Mouse (Mus musculus) forelimb bud, embryonic 11.5 days (tissue): ENCODE results near the gene Plek.

Experiments
- DNase-seq: peaks from one replicate; pipeline ENCODE4 v3.0.0-alpha.2; 2012; ENCODE audit warnings: low read depth, low spot score

Gene Plek

GRCm38 (mm10) chr11:17000353-17001334 is 51.5 kb downstream of the Plek start:
- DNase-seq = no peak

GRCm38 (mm10) chr11:16999933-17000332 is 52.2 kb downstream of the Plek start:
- no peak for DNase-seq

- no peak for DNase-seq
Observed at GRCm38 (mm10) chr11:16999387-16999786, 52.8 kb downstream of the Plek start.

GRCm38 (mm10) chr11:16997465-16997864 is 54.7 kb downstream of the Plek start:
- DNase-seq = no peak

DNA sequence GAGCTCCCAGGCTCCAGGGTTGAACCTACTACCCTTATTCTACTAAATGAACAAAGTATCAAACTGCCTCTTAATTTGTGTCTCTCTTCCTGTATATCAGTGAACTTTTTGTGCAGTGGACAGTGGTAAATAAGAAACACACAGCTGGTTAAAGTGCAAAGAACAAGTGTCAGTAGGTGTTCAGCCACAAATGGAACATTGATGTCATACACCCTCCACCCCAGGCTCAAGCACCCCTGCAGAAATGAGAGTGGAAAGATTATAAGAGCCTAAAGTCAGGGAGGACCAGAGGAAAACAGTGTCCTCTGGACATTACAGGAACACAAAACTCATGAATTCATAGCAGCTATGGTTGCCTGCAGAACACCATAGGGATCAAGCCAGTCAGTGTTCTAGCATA is 55.4 kb downstream of the Plek start:
- DNase-seq = no peak

- no peak for DNase-seq
Observed at GRCm38 (mm10) chr11:16992880-16993279, 59.3 kb downstream of the Plek start.

DNA sequence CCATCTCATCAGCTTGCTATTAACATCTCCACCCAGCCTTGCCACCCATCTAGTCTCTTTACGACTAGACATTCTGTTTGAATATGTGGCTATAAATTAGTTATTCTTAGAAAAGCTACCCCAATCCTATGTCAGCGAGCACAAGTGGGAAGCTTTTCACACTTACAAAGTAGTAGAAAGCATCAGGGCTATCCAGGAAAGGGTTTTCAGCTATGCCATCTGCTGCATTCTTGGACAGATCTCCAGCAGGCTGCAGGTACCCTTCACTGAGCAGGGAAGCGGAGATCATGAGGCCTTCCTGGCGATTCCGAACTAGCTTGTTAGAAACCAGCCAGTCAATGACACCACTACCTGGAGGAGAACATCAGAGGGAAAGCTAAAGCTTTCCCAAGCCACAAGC is 62.3 kb downstream of the Plek start:
- no peak for DNase-seq

DNA sequence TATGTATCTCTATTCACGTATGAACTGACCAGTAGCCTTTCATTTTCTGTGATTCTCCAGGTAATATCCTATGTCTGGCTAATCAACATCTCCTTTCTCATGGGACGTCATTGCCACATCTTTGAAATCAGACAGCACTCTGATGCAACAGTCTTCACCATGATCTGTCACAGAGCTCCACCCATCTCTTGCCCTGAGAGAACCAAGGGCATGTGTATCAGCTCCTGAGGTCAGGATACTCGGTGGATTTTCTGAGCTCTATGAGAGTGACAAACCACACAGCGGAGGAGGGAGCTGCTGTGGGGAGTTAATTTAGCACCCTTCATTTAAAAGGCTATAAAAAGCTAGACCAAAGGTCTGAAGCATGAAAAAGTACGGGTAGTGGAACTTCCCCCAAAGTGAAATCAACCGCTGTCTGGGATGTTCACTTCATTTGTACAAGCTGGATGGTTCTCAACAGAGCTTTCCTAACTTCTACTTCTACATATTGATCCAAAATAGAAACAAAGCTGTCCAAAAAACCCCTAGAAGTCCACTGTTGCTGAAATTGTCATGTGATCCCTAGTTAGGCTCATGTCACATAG is 64.3 kb downstream of the Plek start:
- DNase-seq = no peak

GRCm38 (mm10) chr11:16986550-16987187 is 65.5 kb downstream of the Plek start:
- DNase-seq = no peak

DNA sequence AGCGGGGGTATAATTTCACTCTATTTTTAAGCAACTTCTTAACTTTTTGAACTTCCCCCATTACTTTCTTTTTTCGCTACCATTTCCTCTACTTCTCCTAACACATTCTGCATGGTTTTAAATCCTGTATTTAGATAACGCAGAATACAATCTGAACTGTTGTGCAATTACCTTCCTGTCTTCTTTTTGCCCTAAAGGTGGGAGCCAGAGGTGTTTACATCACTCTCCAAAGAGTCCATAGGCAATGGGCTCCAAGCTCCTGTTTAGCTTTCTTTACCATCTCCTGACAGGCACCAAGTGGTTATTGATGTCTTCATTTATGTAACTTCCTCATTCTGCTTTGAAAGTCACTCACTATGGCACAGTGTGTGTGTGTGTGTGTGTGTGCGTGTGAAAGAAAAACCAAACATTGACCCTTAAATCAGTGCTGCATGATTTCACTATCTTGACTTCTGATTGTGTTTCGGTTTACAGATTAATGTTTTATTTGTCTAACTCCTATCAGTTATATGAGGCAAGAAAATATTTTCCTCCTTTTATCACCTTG is 73.9 kb downstream of the Plek start:
- no peak for DNase-seq

DNA sequence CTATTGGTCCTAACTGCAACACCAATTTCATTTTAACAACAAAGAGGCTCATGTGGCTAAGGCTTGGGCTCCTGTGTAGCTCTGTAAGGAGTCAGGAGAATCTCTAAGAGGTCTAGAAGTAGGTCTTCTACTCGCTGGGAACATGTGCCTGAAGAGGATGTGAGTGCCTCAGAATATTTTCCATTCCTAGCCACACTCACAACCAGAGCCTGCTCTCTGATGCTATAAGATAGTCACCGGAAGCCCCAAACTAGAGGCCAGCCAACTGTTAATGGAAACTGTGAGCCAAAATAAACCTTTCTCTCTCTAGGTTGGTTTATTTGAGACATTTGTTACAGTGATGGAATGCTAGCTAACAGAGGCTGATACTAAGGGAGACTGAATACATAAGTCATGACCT is 74.6 kb downstream of the Plek start:
- no peak for DNase-seq

GRCm38 (mm10) chr11:16976937-16977336 is 75.2 kb downstream of the Plek start:
- no peak for DNase-seq

- DNase-seq = no peak
Observed at GRCm38 (mm10) chr11:16973086-16973485, 79.1 kb downstream of the Plek start.

DNA sequence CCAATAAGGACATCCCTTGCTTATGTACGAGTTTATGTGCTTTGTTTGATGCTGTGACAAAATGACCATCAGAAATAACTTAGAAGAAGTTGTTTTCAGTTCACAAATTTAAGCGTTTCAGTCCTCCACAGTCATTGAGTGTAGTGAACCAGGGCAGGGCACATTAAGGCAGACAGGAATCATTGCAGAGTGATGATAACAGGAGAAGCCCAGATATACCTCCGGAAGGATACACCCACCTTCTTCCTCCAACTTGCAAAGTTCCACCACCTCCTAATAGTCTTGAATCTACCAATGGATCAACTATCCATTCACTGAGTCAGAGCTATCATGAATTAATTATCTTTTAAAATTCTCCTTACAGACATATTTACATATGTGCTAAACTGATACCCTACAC is 80.2 kb downstream of the Plek start:
- no peak for DNase-seq

- no peak for DNase-seq
Observed at GRCm38 (mm10) chr11:16969650-16970049, 82.5 kb downstream of the Plek start.

DNA sequence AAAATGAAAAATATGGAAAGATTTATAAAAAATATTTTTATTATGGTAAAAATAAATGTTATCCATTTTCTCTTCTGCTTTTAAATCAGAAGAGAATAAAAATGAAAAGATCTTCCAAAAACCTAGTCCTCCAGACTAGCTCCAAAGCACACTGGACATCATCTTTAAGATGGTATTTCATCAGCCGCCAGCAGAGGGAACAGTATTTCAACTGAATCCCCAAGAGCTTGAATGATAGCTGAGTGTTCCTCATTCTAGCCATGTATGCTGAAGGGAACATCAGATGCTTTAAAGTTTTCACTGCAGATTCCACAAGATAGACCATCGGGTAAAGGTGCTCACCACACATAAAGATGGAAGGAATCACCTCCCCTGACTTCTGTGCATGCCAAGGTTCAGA is 84.4 kb downstream of the Plek start:
- no peak for DNase-seq

GRCm38 (mm10) chr11:16958520-16958919 is 93.7 kb downstream of the Plek start:
- no peak for DNase-seq

- no peak for DNase-seq
Observed at GRCm38 (mm10) chr11:16957030-16957429, 95.2 kb downstream of the Plek start.

DNA sequence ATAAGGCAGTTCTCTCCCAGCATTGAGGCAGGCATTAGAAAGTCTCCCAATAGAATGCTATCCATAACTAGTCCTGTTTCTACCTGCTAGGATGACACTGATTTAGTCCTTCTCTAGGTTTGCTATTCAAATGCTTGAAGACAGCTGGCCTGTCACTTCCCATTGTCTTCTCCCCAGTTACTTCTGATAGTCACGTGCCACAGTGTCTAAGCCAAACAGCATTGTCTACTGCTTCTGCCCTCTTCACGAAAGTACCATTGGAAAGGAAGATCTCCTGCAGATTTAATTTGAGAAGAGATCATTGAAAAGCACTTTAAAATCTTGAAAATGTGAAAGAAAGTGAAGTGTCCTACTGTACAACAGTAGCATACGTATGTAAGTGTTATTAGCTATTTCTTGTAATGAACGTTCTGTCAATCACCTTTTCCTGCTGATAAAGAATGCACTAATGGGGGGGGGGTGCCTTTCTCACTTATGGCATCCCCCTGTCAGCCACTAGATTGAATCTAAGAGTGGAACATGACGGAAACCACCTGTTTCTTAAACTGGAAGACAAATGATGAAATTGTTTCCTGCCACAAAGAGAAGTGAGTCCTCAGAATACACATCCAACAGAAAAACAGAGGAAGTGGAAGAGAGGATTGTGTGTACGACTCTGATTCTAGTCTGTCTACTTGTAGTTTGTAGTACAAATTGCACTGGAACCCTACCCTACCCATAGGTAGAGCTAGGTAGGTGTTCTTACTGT is 95.9 kb downstream of the Plek start:
- DNase-seq = no peak

- no peak for DNase-seq
Observed at GRCm38 (mm10) chr11:16951761-16952010, 100.5 kb downstream of the Plek start.

GRCm38 (mm10) chr11:16950976-16951760 is 101.0 kb downstream of the Plek start, which contains the start of gene Fbxo48:
Gene Fbxo48, plus strand, starts transcription at chr11:16951375.
- peak; percentile 98 for DNase-seq
